Mouse (Mus musculus) kidney, adult 2 months (tissue): ENCODE data around the gene Alb. TPM values are rescaled to one million over a fixed set of nuclear protein-coding genes. Genes with fewer than 3 reads are reported as not detected.

Source experiments
- DNase-seq: peaks from one replicate; pipeline ENCODE4 v3.0.0; 2021
- H3K27ac ChIP-seq: fragments of 200-500 bp; 2 replicates; pipeline ENCODE4 v1.5.1; 2012; ENCODE audit warnings: low read depth, low read length, control low read depth, inconsistent platforms; ENCODE audit not compliant: insufficient read depth
- H3K27me3 ChIP-seq: fragments of 200-500 bp; replicated peaks from 2 replicates; pipeline ENCODE4 v1.6.1; 2012; ENCODE audit warnings: mild to moderate bottlenecking, moderate library complexity, low read length, inconsistent platforms; ENCODE audit not compliant: control insufficient read depth, insufficient read depth
- H3K36me3 ChIP-seq: fragments of 200-500 bp; 2 replicates; pipeline ENCODE4 v1.6.1; 2012; ENCODE audit warnings: mild to moderate bottlenecking, moderate library complexity, low read length, inconsistent platforms; ENCODE audit not compliant: control insufficient read depth, insufficient read depth
- H3K4me1 ChIP-seq: fragments of 200-500 bp; 2 replicates; pipeline ENCODE4 v1.6.1; 2011; ENCODE audit warnings: low read length; ENCODE audit not compliant: control insufficient read depth, insufficient read depth
- H3K4me3 ChIP-seq: fragments of 200-500 bp; 2 replicates; pipeline ENCODE4 v1.5.1; 2011; ENCODE audit warnings: mild to moderate bottlenecking, low read depth, low read length, control low read depth; ENCODE audit not compliant: insufficient read depth
- CTCF ChIP-seq: fragments of 200-500 bp; conservative IDR thresholded peaks from 2 replicates; pipeline ENCODE4 v1.5.1; 2011; ENCODE audit warnings: low read depth, mild to moderate bottlenecking, control low read depth, low read length, moderate library complexity, mixed read lengths; ENCODE audit not compliant: insufficient read depth, insufficient read length
- POLR2A ChIP-seq: fragments of 200-500 bp; IDR thresholded peaks from one replicate; pipeline ENCODE4 v1.6.1; 2011; ENCODE audit warnings: low read depth, low read length, control low read depth
- WGBS: fragments of 180-500 bp; shearing (Covaris S2); methylation state at CpG from one replicate; pipeline ENCODE4 v1.1.7; 2018; 5-methylcytosine and 5-hydroxymethylcytosine counted together
- polyA plus RNA-seq: library from polyadenylated mRNA; depleted of rRNA; stranded (reverse); fragments of >200 nt; gene quantifications from 2 replicates; pipeline ENCODE4 v1.2.3, GENCODE M21; 2012

Alb gene
- polyA plus RNA-seq, 1 experiment, result 10.8 TPM

GRCm38 (mm10) chr5:90492440-90492839 is 31.7 kb downstream of the Alb start:
- Histone ChIP-seq H3K27me3 (no peaks in the 10 kb centered on the region), H3K4me1 (no peaks in the 10 kb centered on the region; the same call in 1 of the 2 replicates), H3K36me3 (no peaks in the 10 kb centered on the region; the same call in 1 of the 2 replicates), H3K4me3 (0 out of 2 replicates have a peak overlapping the region, but pooled peaks have one; percentile 24), H3K27ac (no peak overlapping the region)
- DNase-seq, result peak; percentile 10
- 37% methylated on average over 9 of the region's 9 CpGs for WGBS
- TF ChIP-seq CTCF, result no peak
- TF ChIP-seq POLR2A, result no peak

- Histone ChIP-seq H3K4me1 (no peaks in the 10 kb centered on the region; the same call in 1 of the 2 replicates), H3K27ac (no peak overlapping the region), H3K4me3 (no peak overlapping the region), H3K36me3 (no peaks in the 10 kb centered on the region; the same call in 1 of the 2 replicates), H3K27me3 (no peaks in the 10 kb centered on the region)
- WGBS, result 84% methylated on average over 4 of the region's 4 CpGs
- TF ChIP-seq CTCF (no peak), POLR2A (no peak)
- no peak for DNase-seq
Observed at GRCm38 (mm10) chr5:90494308-90494707, 33.6 kb downstream of the Alb start.

DNA sequence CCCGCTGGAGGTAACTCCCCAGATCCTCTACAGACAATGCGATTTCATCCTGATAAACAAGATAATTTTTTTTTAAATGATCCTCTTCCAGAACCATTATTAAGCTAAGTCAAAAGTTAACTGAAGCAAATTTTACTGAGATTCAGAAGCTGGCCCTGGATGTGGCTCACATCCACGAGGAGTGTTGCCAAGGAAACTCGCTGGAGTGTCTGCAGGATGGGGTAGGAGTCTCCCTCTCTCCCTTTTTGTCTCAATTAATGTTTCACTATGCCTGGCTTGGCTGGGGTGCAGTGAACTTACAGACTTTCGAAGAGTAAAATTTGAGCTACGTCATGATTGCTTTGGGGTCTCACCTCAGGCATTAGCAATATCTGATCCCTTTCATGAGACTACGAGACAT is 38.8 kb downstream of the Alb start:
- H3K4me1 ChIP-seq, result no peaks in the 10 kb centered on the region
- no peak for DNase-seq
- TF ChIP-seq POLR2A (no peak), CTCF (no peak)
- H3K27ac ChIP-seq, result no peak overlapping the region
- no peaks in the 10 kb centered on the region for H3K27me3 ChIP-seq
- no peak overlapping the region for H3K4me3 ChIP-seq
- 65% methylated on average over 7 of the region's 7 CpGs for WGBS
- no peaks in the 10 kb centered on the region; the same call in 1 of the 2 replicates for H3K36me3 ChIP-seq

- DNase-seq, result peak; percentile 84
- H3K27me3 ChIP-seq, result no peaks in the 10 kb centered on the region
- H3K4me3 ChIP-seq, result no peak overlapping the region
- no peak overlapping the region for H3K27ac ChIP-seq
- no peaks in the 10 kb centered on the region for H3K4me1 ChIP-seq
- no peak for TF ChIP-seq POLR2A
- peak; percentile 95 for TF ChIP-seq CTCF
- 5% methylated on average over 6 of the region's 6 CpGs for WGBS
- H3K36me3 ChIP-seq, result no peaks in the 10 kb centered on the region; the same call in 1 of the 2 replicates
Observed at GRCm38 (mm10) chr5:90500714-90501113, 40.0 kb downstream of the Alb start.

DNA sequence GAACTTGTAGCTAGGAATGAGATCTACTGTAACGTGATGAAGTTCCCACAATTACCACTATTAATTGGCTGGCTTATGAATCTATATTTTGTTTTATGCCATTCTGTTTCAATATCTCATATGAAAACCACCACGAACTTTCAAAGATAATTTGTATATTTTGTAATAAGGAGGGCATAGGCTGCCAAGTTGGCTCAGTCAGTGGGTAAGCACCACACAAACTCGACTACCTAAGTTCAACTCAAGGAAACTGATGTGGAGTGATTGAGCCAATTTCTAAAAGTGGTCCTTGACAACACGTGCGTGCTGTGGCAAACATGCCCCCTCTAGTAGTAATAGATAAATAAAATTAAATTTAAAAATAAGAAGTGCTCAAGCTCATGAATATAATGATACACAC is 41.1 kb downstream of the Alb start:
- 90% methylated on average over 5 of the region's 5 CpGs for WGBS
- TF ChIP-seq CTCF, result no peak
- no peak for TF ChIP-seq POLR2A

DNA sequence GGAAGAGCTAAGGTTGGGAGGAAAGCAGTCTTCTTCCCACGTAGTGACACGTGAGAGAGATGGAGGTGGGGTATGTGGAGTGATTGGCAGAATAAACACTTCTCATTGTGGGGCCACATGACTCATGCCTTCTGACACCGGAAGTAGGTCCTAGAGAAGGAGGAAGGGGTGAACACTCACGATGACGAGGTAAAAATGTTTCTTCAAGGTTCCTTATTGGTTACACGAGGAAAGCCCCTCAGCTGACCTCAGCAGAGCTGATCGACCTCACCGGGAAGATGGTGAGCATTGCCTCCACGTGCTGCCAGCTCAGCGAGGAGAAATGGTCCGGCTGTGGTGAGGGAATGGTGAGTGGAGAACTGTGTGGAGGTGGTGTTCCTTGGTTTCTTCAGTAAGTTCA is 44.0 kb downstream of the Alb start:
- no peaks in the 10 kb centered on the region for H3K36me3 ChIP-seq
- no peak for DNase-seq
- H3K27ac ChIP-seq, result no peak overlapping the region
- no peak for TF ChIP-seq CTCF
- TF ChIP-seq POLR2A, result no peak
- no peaks in the 10 kb centered on the region for H3K4me1 ChIP-seq
- 73% methylated on average over 11 of the region's 11 CpGs for WGBS
- H3K27me3 ChIP-seq, result no peaks in the 10 kb centered on the region
- no peak overlapping the region for H3K4me3 ChIP-seq

More for the DNA sequence above, 41.1 kb downstream of the Alb start:
- no peaks in the 10 kb centered on the region for H3K4me1 ChIP-seq
- DNase-seq, result no peak
- H3K4me3 ChIP-seq, result no peak overlapping the region
- no peaks in the 10 kb centered on the region for H3K36me3 ChIP-seq
- H3K27ac ChIP-seq, result no peak overlapping the region
- no peaks in the 10 kb centered on the region for H3K27me3 ChIP-seq

DNA sequence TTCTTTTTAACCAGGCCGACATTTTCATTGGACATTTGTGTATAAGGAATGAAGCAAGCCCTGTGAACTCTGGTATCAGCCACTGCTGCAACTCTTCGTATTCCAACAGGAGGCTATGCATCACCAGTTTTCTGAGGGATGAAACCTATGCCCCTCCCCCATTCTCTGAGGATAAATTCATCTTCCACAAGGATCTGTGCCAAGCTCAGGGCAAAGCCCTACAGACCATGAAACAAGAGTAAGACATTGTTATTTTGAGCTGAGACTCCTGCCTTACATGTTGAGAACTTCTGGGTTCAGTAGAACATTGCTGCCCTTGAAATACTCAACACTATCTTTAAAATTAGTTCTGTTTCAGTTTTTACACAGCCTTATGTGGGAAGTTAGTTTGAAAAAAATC is 45.8 kb downstream of the Alb start:
- no peak for DNase-seq
- Histone ChIP-seq H3K36me3 (no peaks in the 10 kb centered on the region), H3K27ac (no peak overlapping the region), H3K4me3 (no peak overlapping the region), H3K27me3 (no peaks in the 10 kb centered on the region), H3K4me1 (no peaks in the 10 kb centered on the region)
- WGBS, result 48% methylated on average over 2 of the region's 2 CpGs
- TF ChIP-seq CTCF (no peak), POLR2A (no peak)

- Histone ChIP-seq H3K4me1 (no peaks in the 10 kb centered on the region; the same call in 1 of the 2 replicates), H3K4me3 (no peak overlapping the region), H3K36me3 (no peaks in the 10 kb centered on the region), H3K27ac (no peak overlapping the region), H3K27me3 (no peaks in the 10 kb centered on the region)
- WGBS, result 62% methylated on average over 13 of the region's 13 CpGs
- TF ChIP-seq CTCF (no peak), POLR2A (no peak)
- DNase-seq, result peak; percentile 39
Observed at GRCm38 (mm10) chr5:90507411-90507949, 46.8 kb downstream of the Alb start.
